Mouse (Mus musculus): ENCODE results near the gene Rint1. TPM values are rescaled to one million over a fixed set of nuclear protein-coding genes. Genes with fewer than 3 reads are reported as not detected.

Gene Rint1
- polyA plus RNA-seq, 1 experiment: 33.2 TPM

GRCm38 (mm10) chr5:23863166-23864053, 75.9 kb downstream of the Rint1 start:
- H3K4me3 ChIP-seq (ENCODE audit: low read depth, low read length): no peak overlapping the region
- H3K27ac ChIP-seq (ENCODE audit: insufficient read depth, low read length): no peak overlapping the region
- TF ChIP-seq CTCF (IDR thresholded peaks at IDR 0.05; ENCODE audit: low read depth, low read length) (no peak), EP300 (IDR thresholded peaks at IDR 0.05; ENCODE audit: insufficient read depth, low read depth, low read length) (no peak), POLR2A (IDR thresholded peaks at IDR 0.05; ENCODE audit: insufficient read depth, low read length) (no peak)
- no peaks in the 10 kb centered on the region for H3K4me1 ChIP-seq (ENCODE audit: control insufficient read depth, insufficient read depth, low read length)
- H3K27me3 ChIP-seq (ENCODE audit: control insufficient read depth, insufficient read depth, low read length, poor library complexity, severe bottlenecking): no peaks in the 10 kb centered on the region
- no peaks in the 10 kb centered on the region for H3K9me3 ChIP-seq (replicated peaks; ENCODE audit: control insufficient read depth, insufficient read depth, low read length, poor library complexity, severe bottlenecking)
- H3K9ac ChIP-seq (ENCODE audit: low read depth, poor library complexity, severe bottlenecking): no peak overlapping the region
- no peaks in the 10 kb centered on the region for H3K36me3 ChIP-seq (ENCODE audit: control insufficient read depth, insufficient read depth, low read length, poor library complexity, severe bottlenecking)

GRCm38 (mm10) chr5:23864054-23864965, 76.8 kb downstream of the Rint1 start:
- Histone ChIP-seq H3K4me3 (ENCODE audit: low read depth, low read length) (no peak overlapping the region), H3K4me1 (ENCODE audit: control insufficient read depth, insufficient read depth, low read length) (no peaks in the 10 kb centered on the region), H3K9me3 (replicated peaks; ENCODE audit: control insufficient read depth, insufficient read depth, low read length, poor library complexity, severe bottlenecking) (no peaks in the 10 kb centered on the region), H3K36me3 (ENCODE audit: control insufficient read depth, insufficient read depth, low read length, poor library complexity, severe bottlenecking) (no peaks in the 10 kb centered on the region), H3K9ac (ENCODE audit: low read depth, poor library complexity, severe bottlenecking) (no peak overlapping the region), H3K27ac (ENCODE audit: insufficient read depth, low read length) (no peak overlapping the region), H3K27me3 (ENCODE audit: control insufficient read depth, insufficient read depth, low read length, poor library complexity, severe bottlenecking) (no peaks in the 10 kb centered on the region)
- no peak for TF ChIP-seq CTCF (IDR thresholded peaks at IDR 0.05; ENCODE audit: low read depth, low read length)
- TF ChIP-seq POLR2A (IDR thresholded peaks at IDR 0.05; ENCODE audit: insufficient read depth, low read length): no peak
- no peak for TF ChIP-seq EP300 (IDR thresholded peaks at IDR 0.05; ENCODE audit: insufficient read depth, low read depth, low read length)

GRCm38 (mm10) chr5:23865941-23866340, 78.4 kb downstream of the Rint1 start:
- Histone ChIP-seq H3K4me1 (ENCODE audit: control insufficient read depth, insufficient read depth, low read length) (no peaks in the 10 kb centered on the region), H3K4me3 (ENCODE audit: low read depth, low read length) (no peak overlapping the region), H3K9me3 (replicated peaks; ENCODE audit: control insufficient read depth, insufficient read depth, low read length, poor library complexity, severe bottlenecking) (no peaks in the 10 kb centered on the region), H3K27me3 (ENCODE audit: control insufficient read depth, insufficient read depth, low read length, poor library complexity, severe bottlenecking) (no peaks in the 10 kb centered on the region; the same call in 1 of the 2 replicates), H3K36me3 (ENCODE audit: control insufficient read depth, insufficient read depth, low read length, poor library complexity, severe bottlenecking) (no peaks in the 10 kb centered on the region), H3K9ac (ENCODE audit: low read depth, poor library complexity, severe bottlenecking) (no peak overlapping the region), H3K27ac (ENCODE audit: insufficient read depth, low read length) (no peak overlapping the region)
- TF ChIP-seq CTCF (IDR thresholded peaks at IDR 0.05; ENCODE audit: low read depth, low read length): no peak
- TF ChIP-seq POLR2A (IDR thresholded peaks at IDR 0.05; ENCODE audit: insufficient read depth, low read length): no peak
- TF ChIP-seq EP300 (IDR thresholded peaks at IDR 0.05; ENCODE audit: insufficient read depth, low read depth, low read length): no peak

Other genes starting within 250 kb of the Rint1 start
- gene Srpk2, start 103.1 kb upstream of the Rint1 start, polyA plus RNA-seq (2011; ENCODE audit: insufficient read depth, insufficient read length, low read depth, missing spikeins): 64.8 and 71.2 TPM in 2 replicates
- gene Pus7, start 4.0 kb upstream of the Rint1 start, polyA plus RNA-seq (2011; ENCODE audit: insufficient read depth, insufficient read length, low read depth, missing spikeins): 62.2 and 68.6 TPM in 2 replicates
- 101 and 113 TPM in 2 replicates for gene Tomm7, start 56.5 kb downstream of the Rint1 start, polyA plus RNA-seq (2011; ENCODE audit: insufficient read depth, insufficient read length, low read depth, missing spikeins)
- gene Fam126a, start 243.0 kb downstream of the Rint1 start, polyA plus RNA-seq (2011; ENCODE audit: insufficient read depth, insufficient read length, low read depth, missing spikeins): 8.2 and 9.5 TPM in 2 replicates